Mouse (Mus musculus) cerebellum, adult 9-10 months (tissue): ENCODE results near the gene Eid3.

Source experiments
- DNase-seq: peaks from one replicate; pipeline ENCODE4 v3.0.0; 2022

The Eid3 gene

GRCm38 (mm10) chr10:82863106-82863680, 3.2 kb upstream of the Eid3 start:
- peak; percentile 23 for DNase-seq

GRCm38 (mm10) chr10:82863827-82864226, 2.6 kb upstream of the Eid3 start:
- DNase-seq, result no peak

- no peak for DNase-seq
Observed at GRCm38 (mm10) chr10:82866832-82867231, 406 bp downstream of the Eid3 start.

GRCm38 (mm10) chr10:82868418-82869086, 2.1 kb downstream of the Eid3 start:
- no peak for DNase-seq

GRCm38 (mm10) chr10:82875446-82875845, 9.0 kb downstream of the Eid3 start:
- no peak for DNase-seq

- no peak for DNase-seq
Observed at GRCm38 (mm10) chr10:82876076-82876796, 9.8 kb downstream of the Eid3 start.

- DNase-seq, result no peak
Observed at GRCm38 (mm10) chr10:82887354-82887753, 20.9 kb downstream of the Eid3 start.

- no peak for DNase-seq
Observed at GRCm38 (mm10) chr10:82888576-82888975, 22.1 kb downstream of the Eid3 start.

- no peak for DNase-seq
Observed at GRCm38 (mm10) chr10:82889447-82889973, 23.1 kb downstream of the Eid3 start.

GRCm38 (mm10) chr10:82890936-82891335, 24.5 kb downstream of the Eid3 start:
- no peak for DNase-seq

- DNase-seq, result no peak
Observed at GRCm38 (mm10) chr10:82891427-82891826, 25.0 kb downstream of the Eid3 start.

- DNase-seq, result no peak
Observed at GRCm38 (mm10) chr10:82892442-82893055, 26.1 kb downstream of the Eid3 start.

GRCm38 (mm10) chr10:82893872-82894650, 27.6 kb downstream of the Eid3 start:
- no peak for DNase-seq

GRCm38 (mm10) chr10:82897936-82898335, 31.5 kb downstream of the Eid3 start:
- DNase-seq, result no peak

GRCm38 (mm10) chr10:82898893-82899292, 32.5 kb downstream of the Eid3 start:
- DNase-seq, result no peak

GRCm38 (mm10) chr10:82899810-82900421, 33.5 kb downstream of the Eid3 start:
- DNase-seq, result no peak

GRCm38 (mm10) chr10:82900546-82900945, 34.1 kb downstream of the Eid3 start:
- DNase-seq, result no peak

- peak; percentile 73 for DNase-seq
Observed at GRCm38 (mm10) chr10:82901436-82901835, 35.0 kb downstream of the Eid3 start.

GRCm38 (mm10) chr10:82908526-82908925, 42.1 kb downstream of the Eid3 start:
- no peak for DNase-seq

- DNase-seq, result peak; percentile 73
Observed at GRCm38 (mm10) chr10:82909382-82909781, 43.0 kb downstream of the Eid3 start.

GRCm38 (mm10) chr10:82910198-82910597, 43.8 kb downstream of the Eid3 start:
- DNase-seq, result no peak

GRCm38 (mm10) chr10:82913238-82913637, 46.8 kb downstream of the Eid3 start:
- no peak for DNase-seq
